Mouse (Mus musculus): ENCODE data around the gene Fam160a1.

Gene Fam160a1

GRCm38 (mm10) chr3:85681136-85681535 is 136.0 kb downstream of the Fam160a1 start:
- intact Hi-C loops (cut with DNase I), result no loop called here

GRCm38 (mm10) chr3:85679960-85680359 is 137.1 kb downstream of the Fam160a1 start:
- intact Hi-C loops (cut with DNase I), result no loop called here

GRCm38 (mm10) chr3:85679312-85679933 is 137.7 kb downstream of the Fam160a1 start:
- intact Hi-C loops (cut with DNase I), result no loop called here

- intact Hi-C loops (cut with DNase I), result no loop called here
These were observed 139.1 kb downstream of the Fam160a1 start for GRCm38 (mm10) chr3:85677952-85678351.

GRCm38 (mm10) chr3:85677133-85677532 is 140.0 kb downstream of the Fam160a1 start:
- intact Hi-C loops (cut with DNase I), result no loop called here

GRCm38 (mm10) chr3:85669844-85670243 is 147.2 kb downstream of the Fam160a1 start:
- intact Hi-C loops (cut with DNase I), result no loop called here

- intact Hi-C loops (cut with DNase I), result no loop called here
These were observed 149.4 kb downstream of the Fam160a1 start for GRCm38 (mm10) chr3:85667683-85668082.

- intact Hi-C loops (cut with DNase I), result no loop called here
These were observed 150.4 kb downstream of the Fam160a1 start for GRCm38 (mm10) chr3:85666736-85667135.

GRCm38 (mm10) chr3:85666166-85666565 is 150.9 kb downstream of the Fam160a1 start:
- intact Hi-C loops (cut with DNase I), result no loop called here

- intact Hi-C loops (cut with DNase I), result no loop called here
These were observed 152.4 kb downstream of the Fam160a1 start for GRCm38 (mm10) chr3:85664591-85665171.

GRCm38 (mm10) chr3:85663826-85664225 is 153.3 kb downstream of the Fam160a1 start:
- intact Hi-C loops (cut with DNase I), result no loop called here

- intact Hi-C loops (cut with DNase I), result no loop called here
These were observed 154.9 kb downstream of the Fam160a1 start for GRCm38 (mm10) chr3:85661926-85662813.

GRCm38 (mm10) chr3:85659681-85660080 is 157.4 kb downstream of the Fam160a1 start:
- intact Hi-C loops (cut with DNase I), result no loop called here

- intact Hi-C loops (cut with DNase I), result no loop called here
These were observed 161.6 kb downstream of the Fam160a1 start for GRCm38 (mm10) chr3:85655538-85655937.

- intact Hi-C loops (cut with DNase I), result no loop called here
These were observed 164.1 kb downstream of the Fam160a1 start for GRCm38 (mm10) chr3:85652727-85653665.

GRCm38 (mm10) chr3:85649176-85649575 is 167.9 kb downstream of the Fam160a1 start:
- intact Hi-C loops (cut with DNase I), result no loop called here

- intact Hi-C loops (cut with DNase I), result no loop called here
These were observed 171.5 kb downstream of the Fam160a1 start for GRCm38 (mm10) chr3:85645517-85646004.

- intact Hi-C loops (cut with DNase I), result no loop called here
These were observed 172.3 kb downstream of the Fam160a1 start for GRCm38 (mm10) chr3:85644814-85645213.

- intact Hi-C loops (cut with DNase I), result no loop called here
These were observed 175.3 kb downstream of the Fam160a1 start for GRCm38 (mm10) chr3:85641751-85642150.

GRCm38 (mm10) chr3:85636716-85637447 is 180.2 kb downstream of the Fam160a1 start:
- intact Hi-C loops (cut with DNase I), result no loop called here

Data from adrenal gland (tissue).